Mouse (Mus musculus) left cerebral cortex, postnatal 36 days (tissue): ENCODE measurements around the gene Rnf149. TPM values are rescaled to one million over a fixed set of nuclear protein-coding genes. Genes with fewer than 3 reads are reported as not detected.

Experiments
- DNase-seq, 2 experiments: peaks; one replicate each; pipeline ENCODE4 v3.0.0; 2021 to 2022; ENCODE audit warnings: low spot score in 2 of 2, mixed read lengths in 1 of 2
- intact Hi-C: fragments of 180-260 bp; cut with DNase I; formaldehyde crosslinking; loops from one replicate; pipeline ENCODE4 v1.15.1; 2025
- total RNA-seq, 2 experiments: library from RNA; stranded (reverse); gene quantifications; 2 replicates each; pipeline ENCODE4 v1.2.3; 2021

Gene Rnf149
- total RNA-seq, 2 experiments from 2014 or later = 29.1 to 35.2 TPM

DNA sequence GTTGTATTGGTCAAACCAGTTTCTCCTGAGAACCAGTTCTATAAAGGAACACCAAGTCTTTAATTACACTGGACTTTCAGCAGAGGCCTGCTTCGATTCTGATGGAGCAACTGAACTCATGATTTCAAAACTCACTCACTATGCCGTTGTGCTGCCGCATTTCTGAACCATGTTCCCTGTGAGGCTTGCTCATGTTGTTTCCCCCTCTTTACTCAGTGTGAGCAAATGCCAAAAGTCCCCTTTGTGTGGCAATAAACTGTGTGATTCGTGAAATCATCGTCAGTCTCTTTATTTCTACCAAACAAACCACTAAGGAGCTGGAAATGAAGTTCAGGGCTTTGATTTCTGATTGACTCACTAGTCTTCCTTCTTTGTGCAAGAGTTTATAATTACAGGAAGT, 1.2 kb upstream of the Rnf149 start:
- intact Hi-C loops = no loop called here
- DNase-seq = no peak

DNA sequence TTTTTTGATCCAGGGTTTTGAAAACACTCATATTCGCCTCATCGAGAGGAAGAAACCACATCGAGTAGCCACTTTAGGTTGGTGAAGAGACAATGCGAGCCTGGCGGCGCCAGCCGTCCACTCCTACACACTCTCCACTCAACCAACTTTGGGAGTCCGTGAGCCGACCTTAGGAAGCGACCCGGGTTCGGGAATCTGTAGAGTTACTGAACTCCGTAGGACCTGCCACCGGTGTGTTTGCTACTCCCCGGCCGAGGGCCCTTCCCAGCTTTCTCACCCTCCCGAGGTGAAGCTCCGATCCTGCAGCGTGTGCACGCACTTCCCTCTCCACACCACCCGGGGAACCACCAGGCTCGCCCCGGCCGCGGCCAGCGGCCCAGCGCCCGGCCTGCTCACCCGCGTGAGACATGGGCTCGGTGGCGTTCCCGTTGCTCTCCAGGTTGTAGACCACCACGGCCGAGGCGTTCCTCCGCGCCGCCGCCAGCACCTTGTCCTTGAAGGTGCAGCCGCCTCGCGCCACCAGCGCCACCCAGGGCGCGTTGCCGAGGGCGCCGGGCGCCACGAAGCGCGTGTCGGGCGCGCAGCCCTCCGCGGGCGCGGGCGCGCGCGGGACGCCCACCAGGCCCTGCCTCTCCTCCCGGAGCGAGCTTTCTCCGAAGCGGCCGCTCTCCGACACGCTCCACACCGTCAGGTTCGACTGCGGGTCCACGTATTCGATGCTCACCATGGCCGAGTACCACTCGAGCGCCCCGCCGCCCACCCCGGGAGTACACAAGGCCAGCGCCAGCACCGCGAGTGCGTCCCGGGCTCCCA, 568 bp downstream of the Rnf149 start:
- intact Hi-C loops = no loop called here
- peak in 1 of 2 experiments; percentile 84 for DNase-seq

DNA sequence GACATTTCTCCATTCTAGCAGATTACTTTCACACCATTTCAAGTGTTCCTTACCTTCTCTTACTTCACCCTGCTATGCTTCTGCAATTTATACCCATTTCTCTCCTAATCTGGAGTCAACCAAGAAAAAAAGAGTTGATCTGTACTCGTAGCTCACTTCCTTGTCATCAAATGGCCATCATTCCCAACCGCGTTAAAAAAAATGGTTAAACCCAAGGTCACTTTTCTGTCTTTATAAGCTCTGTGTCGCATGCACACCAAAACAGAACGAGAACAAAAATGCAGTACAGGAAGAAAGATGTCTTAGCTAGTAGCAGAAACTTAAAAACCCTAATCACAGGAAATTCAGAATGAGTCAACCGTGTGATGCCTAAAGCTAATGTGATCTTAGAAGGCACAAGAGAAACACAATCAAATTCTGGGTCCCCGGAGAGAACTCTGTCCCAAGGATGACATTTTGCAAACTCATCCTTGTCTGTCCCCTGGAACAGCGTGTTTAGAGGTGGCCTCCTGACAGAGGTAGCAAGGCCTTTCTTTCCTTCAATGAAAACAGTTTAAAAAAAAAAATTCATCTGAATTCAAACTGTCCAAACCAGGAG, 1.3 kb downstream of the Rnf149 start:
- intact Hi-C loops = no loop called here
- no peak for DNase-seq

DNA sequence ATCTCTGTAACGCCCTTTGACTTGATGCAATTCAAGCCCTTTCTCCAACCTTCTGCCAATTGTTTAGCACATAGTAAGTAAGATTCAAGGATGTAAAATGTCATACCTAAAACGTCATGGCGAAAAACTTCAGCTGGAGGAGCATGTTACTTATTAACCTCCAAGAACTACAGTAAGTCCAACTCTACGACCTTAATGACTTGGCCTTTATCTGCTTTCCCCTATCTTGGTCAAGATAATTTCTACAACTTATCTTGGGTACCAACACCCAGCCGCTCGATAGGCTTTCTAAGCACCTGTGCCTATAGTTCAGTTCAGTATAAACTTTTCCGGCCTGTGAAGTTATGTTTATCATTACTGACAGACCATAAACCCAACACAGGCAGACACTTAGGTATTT, 3.3 kb downstream of the Rnf149 start:
- intact Hi-C loops = no loop called here
- no peak for DNase-seq

DNA sequence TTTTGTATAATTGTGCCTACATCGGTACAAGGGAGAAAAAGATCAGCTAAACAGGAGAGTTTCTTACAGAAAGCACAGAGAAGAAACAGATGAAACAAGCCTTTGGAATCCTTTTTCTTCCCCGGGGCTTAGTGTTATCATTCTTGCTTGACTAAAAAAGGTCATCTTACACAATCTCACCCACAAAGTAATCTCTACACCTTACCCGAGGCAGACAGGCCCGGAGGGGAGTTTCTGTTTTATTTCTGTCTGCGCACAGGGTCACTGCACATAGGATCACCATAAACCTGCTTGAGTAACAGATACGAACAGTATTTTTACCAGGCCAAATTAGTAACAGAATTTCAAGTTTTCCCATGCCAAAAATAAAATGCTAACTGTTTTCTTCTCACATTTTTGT, 5.6 kb downstream of the Rnf149 start:
- intact Hi-C loops = no loop called here
- DNase-seq = no peak

DNA sequence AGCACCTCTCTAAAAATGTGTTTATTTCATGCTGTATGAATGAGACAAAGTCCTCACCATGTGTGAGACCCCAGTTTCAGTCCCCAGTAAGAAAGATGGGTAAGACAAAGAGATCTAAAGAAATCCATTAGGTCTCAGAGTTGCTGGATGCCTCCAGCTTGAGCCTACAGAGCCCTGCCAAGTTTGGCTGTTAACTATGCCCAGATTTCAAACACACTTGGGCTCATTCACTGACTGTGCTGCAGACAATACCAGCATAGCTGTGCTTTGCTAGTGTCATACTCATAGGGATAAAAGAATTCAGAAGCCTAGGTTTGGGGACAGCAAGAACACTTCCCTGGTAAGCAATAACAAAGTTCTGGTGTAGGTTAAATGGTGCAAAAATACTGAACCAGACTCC, 9.1 kb downstream of the Rnf149 start:
- intact Hi-C loops = no loop called here
- DNase-seq = no peak

DNA sequence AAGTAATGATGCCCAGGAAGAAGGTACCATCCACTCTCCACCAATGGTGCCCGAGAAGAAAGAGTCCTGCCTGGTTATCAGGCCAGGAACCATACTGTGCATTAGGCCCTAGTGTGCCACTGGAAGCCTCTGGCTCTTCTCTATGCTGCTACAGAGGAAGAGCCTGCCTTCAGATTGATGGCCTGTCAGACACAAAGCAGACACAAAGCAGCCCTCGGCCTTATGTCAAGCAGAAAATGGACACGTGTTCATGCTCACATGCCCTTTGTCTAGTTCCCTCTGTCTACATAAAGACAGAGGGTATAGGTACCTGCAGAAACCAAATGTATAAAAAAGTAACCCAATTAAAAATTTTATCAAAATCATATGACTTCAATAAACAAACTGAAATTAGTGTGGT, 12.6 kb downstream of the Rnf149 start:
- intact Hi-C loops = no loop called here

DNA sequence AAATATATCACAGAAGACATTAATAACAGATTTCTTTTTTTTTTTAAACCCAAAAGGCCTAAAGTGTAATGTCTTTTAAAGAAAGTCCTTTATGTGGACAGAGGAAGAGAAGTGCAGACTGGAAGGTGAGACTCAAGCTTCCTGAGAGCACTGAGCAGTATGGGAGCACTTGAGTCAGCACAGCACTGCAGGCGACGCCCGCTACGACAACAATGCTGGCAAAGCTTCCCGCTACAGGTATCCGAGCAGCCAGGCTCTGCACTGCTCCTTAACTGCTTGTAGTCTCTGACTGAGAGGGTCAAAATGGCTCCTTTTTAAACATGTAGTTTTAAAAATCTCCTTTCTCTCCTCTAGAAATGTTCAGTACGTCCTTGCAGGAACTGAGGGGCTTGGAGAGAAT, 14.0 kb downstream of the Rnf149 start:
- no peak for DNase-seq
- intact Hi-C loops = no loop called here

More for the DNA sequence above, 12.6 kb downstream of the Rnf149 start:
- no peak for DNase-seq

DNA sequence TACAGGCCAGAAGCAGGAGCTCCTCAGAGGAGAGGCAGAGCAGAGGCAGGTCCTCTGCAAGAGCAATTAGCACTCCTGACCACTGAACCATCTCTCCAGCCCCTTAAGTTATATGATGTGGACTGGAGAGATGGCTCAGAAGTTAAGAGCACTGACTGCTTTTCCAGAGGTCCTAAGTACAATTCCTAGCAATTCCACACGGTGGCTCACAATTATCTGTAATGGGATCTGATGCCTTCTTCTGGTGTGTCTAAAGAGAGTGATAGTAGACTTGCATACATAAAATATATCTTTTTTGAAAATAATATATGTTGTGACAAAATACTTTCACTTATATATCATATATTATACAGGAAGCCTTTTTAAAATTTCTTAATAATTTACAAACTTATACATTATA, 15.3 kb downstream of the Rnf149 start:
- no peak for DNase-seq
- intact Hi-C loops = no loop called here

DNA sequence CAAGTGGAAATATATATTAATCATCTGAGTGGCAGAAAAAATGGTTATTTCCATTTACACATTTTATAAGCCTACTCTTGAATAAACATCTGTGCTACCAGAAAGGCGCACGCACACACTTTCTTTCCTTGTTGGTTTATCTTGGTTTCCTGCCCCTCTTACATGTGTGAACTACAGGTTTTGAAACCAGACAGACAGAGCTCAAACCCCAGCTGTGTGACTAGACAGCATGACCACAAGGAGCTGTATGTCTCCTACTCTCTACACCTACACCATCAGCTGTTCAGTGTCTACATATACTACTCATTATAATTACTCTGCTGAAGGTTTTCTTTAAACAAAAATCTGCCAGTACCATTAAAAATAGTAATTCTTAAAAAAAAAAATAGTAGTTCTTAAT, 18.2 kb downstream of the Rnf149 start:
- intact Hi-C loops = loop anchor here (5.0 kb wide), 1 partner anchor 93 kb away; the partner anchor contains the start of gene Creg2
- DNase-seq = no peak

DNA sequence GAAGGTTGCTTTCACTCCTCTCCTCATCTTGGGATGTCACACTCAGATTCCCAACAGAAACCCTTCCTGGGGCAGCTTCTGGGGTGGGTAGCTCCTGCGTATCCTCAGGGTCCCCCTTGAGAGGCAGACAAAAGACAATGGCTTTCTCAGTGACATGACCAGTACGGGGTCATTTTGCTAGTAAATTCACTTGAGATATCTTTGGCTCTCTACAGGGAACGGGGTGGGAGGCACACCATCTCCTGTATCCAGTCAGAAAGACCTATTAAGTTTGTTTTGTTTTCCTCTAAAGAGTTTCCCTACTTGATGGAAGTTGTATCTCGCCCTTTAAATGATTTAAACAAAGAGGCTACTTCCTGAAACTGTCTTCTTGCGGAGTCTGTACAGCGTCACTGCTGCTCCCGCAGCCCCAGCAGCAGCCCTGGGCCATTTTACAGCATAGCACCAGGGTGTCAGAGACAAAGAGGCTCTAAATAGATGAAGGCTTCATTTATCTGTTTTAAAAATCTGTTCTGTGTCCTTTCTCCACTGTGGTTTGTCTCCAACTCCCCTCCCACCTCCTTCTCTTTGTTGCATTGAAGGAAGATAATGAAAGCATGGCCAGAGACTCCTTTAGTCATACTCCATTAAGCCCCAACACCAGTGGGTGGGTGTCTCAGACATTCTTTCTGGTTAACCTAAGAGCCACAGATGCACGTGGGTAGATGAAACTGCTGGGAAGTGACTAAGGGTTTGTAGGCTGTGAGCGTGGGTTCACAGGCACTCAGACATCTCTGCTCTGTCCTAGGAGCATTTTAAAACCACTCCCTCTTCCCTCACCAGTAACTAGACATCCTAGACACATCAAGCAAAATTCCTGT, 21.4 kb downstream of the Rnf149 start:
- DNase-seq = peak; percentile 68 to 75
- intact Hi-C loops = loop anchor here (5.0 kb wide), 1 partner anchor 97 kb away; the partner anchor contains the start of gene Creg2

DNA sequence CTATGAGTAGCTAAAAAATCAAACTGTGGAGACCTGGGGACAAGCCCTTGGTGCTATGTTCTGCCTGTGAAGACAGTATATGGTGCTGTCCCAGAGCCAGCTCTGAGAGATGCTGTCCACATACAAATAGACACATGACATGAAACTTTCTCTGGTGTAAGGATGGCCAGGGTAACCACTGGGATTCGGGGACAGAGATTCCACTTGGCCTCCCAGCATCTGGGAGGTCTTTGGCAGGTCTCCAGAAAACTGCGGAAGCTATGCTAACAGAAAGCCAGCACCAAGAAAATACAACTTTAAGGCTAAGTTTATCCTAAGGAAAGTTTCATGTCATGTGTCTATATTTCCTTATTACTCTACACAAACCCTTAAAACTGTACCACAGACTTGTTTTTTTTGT, 27.4 kb downstream of the Rnf149 start:
- no peak for DNase-seq

DNA sequence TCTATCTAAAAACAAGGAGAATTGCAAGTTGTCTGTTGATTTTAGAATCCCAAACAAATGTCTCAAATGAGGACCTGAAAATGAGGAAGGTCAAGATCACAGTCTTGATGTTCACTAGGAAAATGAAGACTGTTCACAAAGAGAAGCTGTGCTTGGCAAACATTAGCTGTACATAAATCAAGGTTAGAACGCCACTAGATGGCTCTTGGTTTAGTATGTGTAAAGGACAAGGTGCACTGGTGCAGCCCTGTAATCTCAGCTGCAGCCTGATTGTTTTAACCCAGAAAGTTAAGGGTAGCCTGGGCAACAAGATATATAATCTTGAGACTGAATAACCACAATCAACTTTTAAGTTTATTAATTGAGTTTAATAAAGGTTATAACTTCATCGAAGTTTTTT, 30.0 kb downstream of the Rnf149 start:
- intact Hi-C loops = no loop called here
- DNase-seq = no peak

More for the DNA sequence above, 27.4 kb downstream of the Rnf149 start:
- intact Hi-C loops = no loop called here

DNA sequence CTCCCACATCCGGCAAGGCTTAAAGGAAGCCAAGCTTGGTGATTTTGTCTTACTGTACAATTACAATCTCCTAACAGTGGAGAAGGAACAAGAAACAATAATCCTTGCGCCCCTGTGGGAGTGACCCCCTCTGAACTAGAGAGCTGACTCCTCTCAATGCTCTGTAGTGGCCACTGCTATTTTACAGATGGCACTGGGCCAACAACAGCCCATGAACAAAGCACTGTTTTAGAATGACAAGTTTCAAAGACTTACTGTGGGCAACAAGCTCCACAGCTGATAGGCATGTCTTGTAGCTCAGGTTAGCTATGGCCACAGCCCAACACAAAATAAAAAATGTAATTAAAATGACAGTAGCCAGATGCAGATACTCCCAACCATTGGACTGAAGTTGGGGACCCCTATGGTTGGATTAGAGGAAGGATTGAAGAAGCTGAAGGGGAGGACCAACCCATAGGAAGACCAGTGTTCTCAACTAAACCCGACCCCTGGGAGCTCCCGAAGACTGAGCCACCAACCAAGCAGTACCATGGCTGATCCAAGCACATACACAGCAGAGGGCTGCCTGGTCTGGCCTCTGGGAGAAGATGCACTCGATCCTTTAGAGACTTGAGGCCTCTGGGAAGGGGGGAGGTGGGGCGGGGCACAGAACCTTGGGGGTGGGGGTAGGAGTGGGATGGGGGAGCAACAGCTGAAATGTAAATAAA, 30.9 kb downstream of the Rnf149 start:
- intact Hi-C loops = no loop called here
- no peak for DNase-seq

DNA sequence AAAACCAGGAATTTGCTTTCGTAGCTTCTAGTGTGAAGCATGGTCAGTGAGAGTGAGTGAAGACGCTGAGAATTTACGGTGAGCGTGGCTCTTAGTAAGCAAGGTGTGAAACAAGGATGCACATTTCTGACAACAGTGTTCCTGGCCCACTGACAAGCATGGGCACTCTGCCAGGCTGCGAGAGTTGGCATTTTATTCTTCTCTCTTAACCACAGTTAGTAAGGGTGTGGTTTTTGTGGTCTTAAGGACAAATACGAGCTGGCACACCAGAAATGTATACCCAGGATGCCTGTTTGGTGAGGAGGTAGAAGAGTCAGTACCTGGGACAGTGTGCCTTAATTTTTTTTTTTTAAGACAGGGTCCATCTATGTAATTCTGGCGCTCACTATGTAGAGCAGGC, 31.6 kb downstream of the Rnf149 start:
- no peak for DNase-seq
- intact Hi-C loops = no loop called here

DNA sequence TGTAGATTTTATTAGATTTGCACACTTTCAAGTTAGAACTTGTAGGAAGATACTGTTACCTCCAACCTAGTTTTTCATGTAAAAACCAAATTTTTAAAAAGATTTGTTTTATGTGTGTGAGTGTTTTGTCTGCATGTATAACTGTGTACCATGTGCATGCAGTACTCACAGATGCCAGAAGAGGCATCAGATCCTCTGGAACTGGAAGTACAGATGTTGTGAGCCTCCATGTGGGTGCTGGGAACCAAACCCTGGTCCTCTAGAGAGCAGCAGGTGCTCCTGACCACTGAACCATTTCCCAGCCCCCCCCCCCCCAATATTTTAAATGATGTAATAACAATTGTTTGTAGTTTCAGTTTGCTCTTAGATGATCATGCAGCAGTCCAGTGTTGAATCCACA, 36.6 kb downstream of the Rnf149 start:
- intact Hi-C loops = no loop called here
- DNase-seq = no peak

DNA sequence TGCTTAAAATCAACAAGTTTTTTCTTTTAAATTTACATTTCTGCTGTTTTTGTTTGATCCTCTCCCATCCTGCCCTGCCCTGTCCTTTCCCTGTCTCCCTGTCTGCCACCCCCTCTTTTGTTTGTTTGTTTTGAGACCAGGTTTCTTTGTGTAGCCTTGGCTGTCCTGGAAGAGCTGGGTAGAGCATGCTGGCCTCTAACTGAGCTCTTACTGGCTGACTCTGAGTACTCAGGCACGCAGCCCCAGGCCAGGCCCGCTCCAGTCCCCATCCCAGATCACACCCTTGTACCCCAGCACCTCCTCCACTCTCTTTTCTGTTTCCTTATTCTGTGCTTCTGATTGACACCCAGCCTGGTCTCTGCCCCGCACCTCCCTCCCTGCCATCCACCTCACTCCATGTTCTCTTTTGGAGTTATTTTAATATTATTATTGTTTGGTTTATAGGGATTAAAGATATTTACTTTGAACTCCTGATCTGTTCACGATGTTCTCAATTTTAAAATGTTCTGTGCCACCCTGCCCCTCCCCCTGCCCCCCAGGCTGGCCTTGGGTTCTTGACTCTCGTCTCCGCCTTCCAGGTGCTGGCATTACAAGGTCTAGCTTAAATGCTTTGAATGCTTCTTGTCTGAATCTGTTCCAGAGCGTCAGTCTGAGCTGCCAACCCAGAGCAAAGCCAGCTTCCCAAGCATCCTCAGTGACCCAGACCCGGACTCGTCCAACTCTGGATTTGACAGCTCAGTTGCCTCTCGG, 39.4 kb downstream of the Rnf149 start:
- no peak for DNase-seq
- intact Hi-C loops = no loop called here

DNA sequence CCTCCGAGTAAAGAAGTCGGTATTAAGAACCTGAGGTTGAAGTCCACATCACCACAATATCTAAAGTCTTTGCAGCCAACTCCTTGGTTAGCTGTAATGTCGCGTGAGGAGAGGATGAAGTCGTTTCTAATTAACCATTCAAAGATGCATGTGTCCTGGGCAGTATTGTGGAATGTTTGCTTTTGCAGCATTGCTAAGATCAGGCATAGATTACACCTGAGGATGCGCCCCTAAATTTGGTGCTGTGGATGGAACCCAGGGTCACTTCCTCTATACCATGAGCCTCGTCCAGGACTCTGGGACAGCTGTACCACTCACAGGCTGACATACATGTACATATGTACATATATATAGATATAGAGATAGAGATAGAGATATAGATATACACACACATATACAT, 40.5 kb downstream of the Rnf149 start:
- intact Hi-C loops = no loop called here
- no peak for DNase-seq
